Mouse (Mus musculus) heart, embryonic 11.5 days (tissue): ENCODE data around the gene Pgap3. TPM values are rescaled to one million over a fixed set of nuclear protein-coding genes. Genes with fewer than 3 reads are reported as not detected.

ENCODE experiments used
- ATAC-seq: fragments of 200-750 bp; cut with Nextera tagmentation; replicated peaks from 2 replicates; pipeline ENCODE4 v1.8.0; 2017; ENCODE audit warnings: moderate library complexity; ENCODE audit not compliant: insufficient number of reproducible peaks, low FRiP score, low TSS enrichment
- H3K27ac ChIP-seq: fragments of 300-500 bp; sonication (generic); 2 replicates; pipeline ENCODE4 v1.5.1; 2014; ENCODE audit warnings: mild to moderate bottlenecking, low read depth, low read length
- H3K27me3 ChIP-seq: fragments of 300-500 bp; sonication (generic); 2 replicates; pipeline ENCODE4 v1.6.1; 2014; ENCODE audit warnings: mild to moderate bottlenecking, low read length, mixed read lengths; ENCODE audit not compliant: control insufficient read depth, insufficient read depth
- H3K36me3 ChIP-seq: fragments of 300-500 bp; sonication (generic); 2 replicates; pipeline ENCODE4 v1.6.1; 2014; ENCODE audit warnings: mild to moderate bottlenecking, low read length, moderate library complexity, mixed read lengths; ENCODE audit not compliant: control insufficient read depth, insufficient read depth
- H3K4me1 ChIP-seq: fragments of 300-500 bp; sonication (generic); 2 replicates; pipeline ENCODE4 v1.6.1; 2014; ENCODE audit warnings: low read length; ENCODE audit not compliant: control insufficient read depth, insufficient read depth
- H3K4me2 ChIP-seq: fragments of 300-500 bp; sonication (generic); 2 replicates; pipeline ENCODE4 v1.6.1; 2014; ENCODE audit warnings: mild to moderate bottlenecking, moderate library complexity
- H3K4me3 ChIP-seq: fragments of 300-500 bp; sonication (generic); 2 replicates; pipeline ENCODE4 v1.5.1; 2014; ENCODE audit warnings: low read depth, low read length
- H3K9ac ChIP-seq: fragments of 300-500 bp; sonication (generic); 2 replicates; pipeline ENCODE4 v1.6.1; 2014; ENCODE audit warnings: mild to moderate bottlenecking, low read depth, low read length, moderate library complexity
- H3K9me3 ChIP-seq: fragments of 300-500 bp; sonication (generic); replicated peaks from 2 replicates; pipeline ENCODE4 v1.6.1; 2016; ENCODE audit warnings: low read length; ENCODE audit not compliant: control insufficient read depth
- WGBS: fragments of 180-500 bp; shearing (Covaris S2); extraction: QIAGEN DNeasy Blood & Tissue Kit; methylation state at CpG from one replicate; pipeline ENCODE4 v1.1.7; 2014; ENCODE audit not compliant: insufficient replicate concordance; 5-methylcytosine and 5-hydroxymethylcytosine counted together
- polyA plus RNA-seq: library from polyadenylated mRNA; unstranded; fragments of >200 nt; fragmentation: Nextera tagmentation; extraction: Ambion mirVana; gene quantifications from 2 replicates; pipeline ENCODE4 v1.2.1, GENCODE M21; 2014

Pgap3 gene
- polyA plus RNA-seq, 1 experiment from 2014 or later, result 10.6 TPM

DNA sequence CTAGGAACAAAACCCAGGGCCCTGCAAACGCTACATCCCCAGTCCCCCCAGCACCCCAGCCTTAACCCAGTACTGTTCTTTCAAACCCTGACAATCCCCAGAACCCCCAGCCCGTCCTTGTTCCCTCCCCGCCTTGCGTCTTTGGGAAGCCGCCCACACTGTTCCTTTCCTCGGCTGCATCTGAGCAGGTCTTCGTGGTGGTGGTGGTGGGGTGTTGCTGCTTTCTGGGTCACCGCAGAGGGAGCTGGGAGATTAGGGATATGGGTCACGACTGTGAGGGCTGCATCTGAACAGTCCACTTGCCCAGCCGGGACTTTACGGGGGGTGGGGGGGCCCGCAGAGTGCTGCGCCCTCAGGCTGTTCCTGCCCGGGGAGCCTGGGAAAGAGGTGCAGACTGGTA, 45.8 kb downstream of the Pgap3 start:
- 62% methylated on average over 14 of the region's 14 CpGs for WGBS
- Histone ChIP-seq H3K27ac (no peak overlapping the region), H3K4me1 (peaks cover 22% of the 10 kb centered on the region), H3K4me2 (no peak overlapping the region), H3K36me3 (no peaks in the 10 kb centered on the region), H3K27me3 (peaks cover 50% of the 10 kb centered on the region), H3K9ac (no peak overlapping the region), H3K9me3 (no peaks in the 10 kb centered on the region), H3K4me3 (no peak overlapping the region)
- no peak for ATAC-seq

DNA sequence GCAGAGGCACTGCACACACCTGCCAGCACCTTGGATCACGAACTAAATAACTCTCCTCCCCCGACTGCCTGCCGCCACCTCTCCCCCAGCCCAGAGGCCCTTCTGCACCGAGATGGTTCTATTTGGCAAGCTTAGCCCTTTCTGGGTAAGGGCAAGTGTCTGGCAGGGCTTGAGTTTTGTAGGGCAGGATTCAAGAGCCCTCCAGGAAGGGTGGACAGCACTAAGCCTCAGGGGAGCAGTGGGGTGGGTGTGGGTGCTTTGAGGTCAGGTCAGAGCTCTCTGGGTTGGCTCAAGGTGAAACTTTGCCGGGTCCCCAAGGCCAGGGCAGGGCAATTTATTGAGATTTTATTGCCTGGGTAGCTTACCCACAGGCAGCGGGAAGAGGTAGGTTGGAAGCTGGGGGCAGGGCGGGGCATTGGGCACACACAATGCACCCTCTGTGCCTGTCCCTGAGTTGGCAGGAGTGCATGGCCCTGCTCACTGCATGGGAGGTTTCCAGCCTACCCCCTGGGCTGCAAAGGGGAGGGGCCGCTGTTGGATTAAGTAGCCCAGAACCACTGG, 46.6 kb downstream of the Pgap3 start:
- Histone ChIP-seq H3K9me3 (no peaks in the 10 kb centered on the region), H3K27ac (no peak overlapping the region), H3K27me3 (peaks cover 58% of the 10 kb centered on the region), H3K4me3 (no peak overlapping the region), H3K9ac (no peak overlapping the region), H3K36me3 (no peaks in the 10 kb centered on the region), H3K4me2 (no peak overlapping the region), H3K4me1 (peaks cover 16% of the 10 kb centered on the region)
- no peak for ATAC-seq
- WGBS, result 31% methylated on average over 8 of the region's 8 CpGs

DNA sequence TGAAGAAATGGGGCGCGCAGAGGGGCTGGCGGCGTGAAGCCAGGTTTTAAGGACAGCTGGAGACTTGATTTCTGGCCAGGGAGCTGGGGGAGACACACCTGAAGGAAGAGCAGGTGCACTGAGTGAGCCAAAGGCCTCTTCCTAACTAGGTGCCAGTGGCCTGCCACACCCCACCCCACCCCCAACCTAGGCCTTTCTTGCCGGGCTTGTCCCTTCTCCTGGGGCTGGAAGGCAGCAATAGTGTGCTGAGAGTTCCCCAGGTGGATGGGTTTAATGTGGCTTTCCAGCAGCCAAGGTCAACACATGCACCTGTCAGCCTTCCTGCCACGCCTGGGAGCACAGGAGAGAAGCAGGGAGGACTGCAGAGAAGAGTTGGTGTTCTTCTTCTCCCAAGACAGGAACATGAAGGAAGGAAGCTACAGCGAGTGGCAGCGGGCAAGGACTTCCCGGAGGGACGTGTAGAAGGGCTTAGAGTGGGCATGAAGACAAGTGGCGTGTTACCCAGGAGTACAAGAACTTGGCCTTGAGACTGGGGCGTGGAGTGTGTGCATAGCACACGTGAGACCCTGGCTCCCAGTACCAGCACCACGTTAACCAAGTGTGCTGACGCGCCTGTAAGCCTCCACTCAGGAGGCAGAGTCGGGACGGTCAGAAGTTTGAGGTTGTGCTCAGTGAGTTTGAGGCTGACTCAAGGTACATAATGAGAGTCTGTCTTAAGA, 47.9 kb downstream of the Pgap3 start:
- no peaks in the 10 kb centered on the region for H3K36me3 ChIP-seq

DNA sequence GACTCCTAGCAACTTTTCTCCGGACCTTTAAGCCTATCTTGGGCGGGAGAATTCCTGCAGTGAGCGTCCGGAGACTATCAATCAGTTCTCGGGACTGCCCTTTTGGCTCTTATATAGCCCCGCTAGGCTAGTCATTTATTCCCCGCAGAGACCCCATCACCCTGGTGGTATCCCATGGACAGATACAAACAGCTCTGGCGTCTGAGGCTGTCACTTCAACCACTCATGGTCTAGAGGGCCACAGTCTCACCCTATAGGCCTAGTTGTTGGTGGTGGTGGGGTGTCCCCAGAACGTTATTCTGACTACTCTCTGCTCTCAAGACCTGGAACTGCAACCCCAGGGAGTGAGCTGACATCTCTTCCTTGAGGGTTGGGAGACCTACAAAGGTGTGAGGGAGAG, 51.0 kb downstream of the Pgap3 start:
- H3K9ac ChIP-seq, result peak overlapping the region; percentile 70; the same call in 1 of the 2 replicates
- no peak overlapping the region for H3K27ac ChIP-seq
- 5% methylated on average over 9 of the region's 9 CpGs for WGBS
- peaks cover 8% of the 10 kb centered on the region; the same call in 1 of the 2 replicates for H3K4me1 ChIP-seq
- H3K4me3 ChIP-seq, result peak overlapping the region; percentile 51
- peaks cover 83% of the 10 kb centered on the region for H3K27me3 ChIP-seq
- H3K36me3 ChIP-seq, result no peaks in the 10 kb centered on the region
- no peaks in the 10 kb centered on the region for H3K9me3 ChIP-seq
- peak overlapping the region; percentile 89 for H3K4me2 ChIP-seq
- no peak for ATAC-seq

More for the DNA sequence above, 47.9 kb downstream of the Pgap3 start:
- Histone ChIP-seq H3K4me1 (peaks cover 19% of the 10 kb centered on the region), H3K9me3 (no peaks in the 10 kb centered on the region), H3K4me3 (no peak overlapping the region), H3K9ac (no peak overlapping the region), H3K4me2 (no peak overlapping the region), H3K27ac (no peak overlapping the region), H3K27me3 (peaks cover 69% of the 10 kb centered on the region)
- ATAC-seq, result no peak
- WGBS, result 74% methylated on average over 18 of the region's 18 CpGs

DNA sequence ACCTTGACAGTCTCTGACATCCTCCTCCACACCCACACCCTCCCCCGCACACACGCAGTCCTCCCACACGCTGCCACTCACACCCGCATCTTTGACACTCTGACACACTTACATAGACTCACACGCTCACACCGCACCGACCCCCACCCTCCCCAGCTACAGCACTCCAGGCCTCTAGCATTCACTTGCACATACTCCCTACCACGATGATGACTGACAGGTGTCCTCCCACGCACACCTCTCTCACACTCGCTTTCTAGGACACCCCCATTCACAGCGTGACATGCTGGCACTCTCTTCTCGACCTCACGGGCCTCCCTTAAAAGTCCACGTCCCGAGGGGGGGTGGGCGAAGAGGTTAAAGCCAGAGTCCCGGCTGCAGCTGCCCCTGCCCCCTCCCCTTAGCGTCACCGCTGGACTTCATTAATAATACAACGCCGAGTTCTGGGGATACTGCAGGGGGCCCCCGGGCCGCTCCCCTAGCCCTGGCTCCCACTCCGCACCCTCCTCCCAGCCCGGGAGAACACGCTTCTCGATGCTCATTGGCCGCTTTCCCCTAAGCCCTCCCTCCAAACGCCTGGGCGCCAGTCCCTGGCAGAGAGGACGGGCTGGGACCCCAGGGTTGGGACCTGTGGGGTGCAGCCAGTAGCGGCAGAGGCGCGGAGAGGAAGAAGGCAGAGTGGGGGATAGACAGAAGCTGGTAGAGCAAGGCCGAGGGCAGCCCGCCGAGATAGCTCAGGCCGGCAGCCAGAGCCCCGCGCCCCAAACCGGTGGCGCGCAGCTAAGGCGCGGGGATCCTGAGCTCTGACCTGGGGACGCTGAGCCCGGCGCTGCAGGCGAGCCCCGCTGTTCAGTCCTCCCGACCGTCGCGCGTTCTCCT, 52.0 kb downstream of the Pgap3 start, which contains the start of gene Ppp1r1b:
Ppp1r1b (plus strand) TSS at position 322 of the 879 bp plus-strand sequence.
- no peaks in the 10 kb centered on the region for H3K36me3 ChIP-seq
- no peak within 1 kb of the TSS for H3K27ac ChIP-seq
- ATAC-seq, result 0 out of 2 replicates have a peak, but pooled peaks have one; percentile 50
- no peaks in the 10 kb centered on the region for H3K9me3 ChIP-seq
- H3K4me2 ChIP-seq, result peak within 1 kb of the TSS; percentile 89
- H3K4me3 ChIP-seq, result peak within 1 kb of the TSS; percentile 51
- under 1% methylated on average over 51 of the region's 55 CpGs for WGBS
- peaks cover 74% of the 10 kb centered on the region for H3K27me3 ChIP-seq
- peak within 1 kb of the TSS; percentile 70 for H3K9ac ChIP-seq
- peaks cover 8% of the 10 kb centered on the region; the same call in 1 of the 2 replicates for H3K4me1 ChIP-seq

DNA sequence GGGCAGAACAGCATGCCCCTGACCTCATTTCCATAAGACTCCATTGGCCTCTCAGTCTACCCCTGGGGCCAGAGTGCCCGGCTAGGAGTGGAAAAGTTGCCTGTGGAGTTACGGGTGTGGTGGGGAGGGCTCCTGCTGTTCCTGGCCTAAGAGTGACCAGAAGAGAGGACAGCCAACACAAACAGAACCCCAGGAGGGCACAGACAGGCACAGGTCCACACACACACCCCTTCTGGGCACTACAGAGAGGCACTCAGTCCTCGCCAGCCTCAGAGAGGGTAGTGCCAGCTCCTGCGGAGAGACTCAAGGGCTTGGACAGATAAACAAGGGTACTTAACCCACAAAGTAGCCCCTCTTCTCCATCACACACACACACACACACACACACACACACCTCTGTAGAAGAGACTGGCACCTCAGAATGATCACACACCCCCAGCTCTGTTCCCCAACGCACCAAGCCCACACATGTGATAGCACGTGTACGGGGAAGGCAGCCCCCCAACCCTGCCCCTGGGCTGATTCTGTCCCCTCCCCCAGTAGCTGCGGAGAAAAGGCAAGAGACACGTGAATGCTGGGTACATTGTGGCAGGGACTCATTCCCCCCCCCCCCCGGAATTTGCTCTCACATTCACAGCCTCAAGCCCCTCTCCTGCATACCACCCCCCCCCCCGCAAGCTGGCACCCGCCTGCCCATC, 52.8 kb downstream of the Pgap3 start:
- Histone ChIP-seq H3K9me3 (no peaks in the 10 kb centered on the region), H3K27me3 (peaks cover 66% of the 10 kb centered on the region), H3K36me3 (no peaks in the 10 kb centered on the region), H3K27ac (no peak overlapping the region), H3K4me2 (peak overlapping the region; percentile 89), H3K4me3 (peak overlapping the region; percentile 51), H3K4me1 (peaks cover 8% of the 10 kb centered on the region; the same call in 1 of the 2 replicates), H3K9ac (no peak overlapping the region)
- no peak for ATAC-seq
- 2% methylated on average over 12 of the region's 12 CpGs for WGBS

DNA sequence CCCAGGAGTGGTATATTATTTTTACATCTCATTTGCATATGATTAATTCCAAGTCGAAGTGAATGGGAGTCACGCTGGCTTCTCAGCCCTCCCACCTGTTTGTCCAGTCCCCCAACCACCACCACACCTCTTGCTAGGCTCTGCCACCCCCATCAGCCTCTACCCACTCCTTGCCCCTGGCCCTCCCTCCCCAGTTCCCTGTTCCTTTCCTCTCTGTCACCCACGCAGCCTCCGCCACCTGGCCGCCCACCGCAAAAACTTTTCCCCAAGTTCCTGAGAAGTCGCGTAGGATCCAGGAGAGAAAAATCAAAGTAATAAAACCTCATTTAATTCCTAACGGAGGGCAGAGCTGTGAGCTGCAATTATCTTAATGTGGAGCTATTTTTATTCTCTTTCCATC, 54.1 kb downstream of the Pgap3 start:
- Histone ChIP-seq H3K27ac (no peak overlapping the region), H3K27me3 (peaks cover 66% of the 10 kb centered on the region), H3K4me1 (peaks cover 8% of the 10 kb centered on the region; the same call in 1 of the 2 replicates), H3K9ac (no peak overlapping the region), H3K9me3 (no peaks in the 10 kb centered on the region), H3K4me3 (no peak overlapping the region), H3K36me3 (no peaks in the 10 kb centered on the region), H3K4me2 (no peak overlapping the region)
- ATAC-seq, result no peak
- WGBS, result 22% methylated on average over 9 of the region's 9 CpGs

DNA sequence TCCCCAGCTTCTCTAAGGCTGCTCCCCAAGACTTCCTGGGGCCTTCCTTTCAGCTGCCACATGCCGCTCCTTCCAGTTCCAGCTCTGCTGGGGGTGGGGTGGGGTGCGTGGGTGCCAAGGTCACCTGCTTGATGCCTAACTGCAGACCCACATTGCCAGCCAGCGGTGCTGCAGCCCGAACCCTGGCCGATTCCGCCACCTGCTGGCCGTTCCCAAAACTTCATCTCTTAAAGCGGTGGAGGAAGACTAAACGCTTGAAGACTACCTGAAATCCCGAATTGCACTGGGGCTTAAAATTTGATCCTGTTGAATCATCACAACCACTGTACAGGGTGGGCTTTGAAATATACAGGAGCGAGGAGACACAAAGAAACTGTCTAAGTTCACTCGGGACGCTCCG, 55.0 kb downstream of the Pgap3 start:
- Histone ChIP-seq H3K4me3 (peak overlapping the region; percentile 28; the same call in 1 of the 2 replicates), H3K9ac (no peak overlapping the region), H3K27ac (no peak overlapping the region), H3K27me3 (peaks cover 66% of the 10 kb centered on the region), H3K9me3 (no peaks in the 10 kb centered on the region), H3K4me2 (peak overlapping the region; percentile 59), H3K4me1 (peaks cover 8% of the 10 kb centered on the region; the same call in 1 of the 2 replicates), H3K36me3 (no peaks in the 10 kb centered on the region)
- WGBS, result 0% methylated on average over 14 of the region's 14 CpGs
- ATAC-seq, result no peak
